ENCODE assay signal across 9 mouse cellular contexts in genomic region chr2:70278425-70279277, GRCm38 (mm10).
DNase-seq lines count a peak whose midpoint lies in the region; ATAC-seq and TF ChIP-seq lines count a peak whose summit lies in the region.
"Had no signal": no experiment of that assay in that cellular context is flagged by ENCODE, and none has a peak within 500 bp of the region (broad histone marks: within the 10 kb centered on the region; RNA-seq: fewer than 3 reads in every experiment).

No protein-coding gene starts in this region.

- no peaks in the 10 kb centered on the region for H3K27me3 ChIP-seq in testis, adult 2 months (ENCODE audit: control insufficient read depth, insufficient read depth, low read length)
- no peaks in the 10 kb centered on the region for H3K27me3 ChIP-seq in embryonic facial prominence, embryonic 11.5 days (ENCODE audit: control insufficient read depth, insufficient read depth, low read length)
- no peaks in the 10 kb centered on the region for H3K27me3 ChIP-seq in midbrain, embryonic 16.5 days (ENCODE audit: control insufficient read depth, insufficient read depth, low read depth, low read length)
- H3K27me3 ChIP-seq: stomach, embryonic 15.5 days had no signal

- H3K9me3 ChIP-seq in embryonic facial prominence, embryonic 11.5 days (replicated peaks; ENCODE audit: control insufficient read depth, low read length), result no peaks in the 10 kb centered on the region
- no peaks in the 10 kb centered on the region for H3K9me3 ChIP-seq in midbrain, embryonic 16.5 days (replicated peaks; ENCODE audit: control insufficient read depth, low read length, poor library complexity, severe bottlenecking)
- H3K9me3 ChIP-seq: stomach, embryonic 15.5 days had no signal

- no peak for TF ChIP-seq POLR2A in testis, adult 2 months (IDR thresholded peaks at IDR 0.05; ENCODE audit: control insufficient read depth, low read depth, low read length)

- DNase-seq in gastrocnemius, adult 2 months, result no peak
- DNase-seq in gastrocnemius, postnatal 4 days (ENCODE audit: low spot score in 2 of 2), result no peak
- no peak for DNase-seq in testis, postnatal 14 days (ENCODE audit: low spot score)
- peak; percentile 24 for DNase-seq in embryonic facial prominence, embryonic 11.5 days (ENCODE audit: low spot score)
- DNase-seq in gastrocnemius, adult 8-10 months (ENCODE audit: low spot score in 2 of 2), result no peak
- DNase-seq in urinary bladder, postnatal 4 days (ENCODE audit: low spot score in 2 of 2), result no peak

- no peak overlapping the region for H3K27ac ChIP-seq in gastrocnemius, adult 2 months
- no peak overlapping the region for H3K27ac ChIP-seq in testis, adult 2 months (ENCODE audit: control insufficient read depth, insufficient read depth, low read depth, low read length)
- H3K27ac ChIP-seq in embryonic facial prominence, embryonic 11.5 days (replicated peaks; ENCODE audit: low read depth, low read length), result no peak overlapping the region
- H3K27ac ChIP-seq in midbrain, embryonic 16.5 days (ENCODE audit: low read length), result no peak overlapping the region
- H3K27ac ChIP-seq: stomach, embryonic 15.5 days had no signal

- 42% methylated on average over 13 of the region's 13 CpGs for WGBS in embryonic facial prominence, embryonic 11.5 days
- WGBS in midbrain, embryonic 16.5 days, result 24% methylated on average over 13 of the region's 13 CpGs

- H3K4me3 ChIP-seq in gastrocnemius, adult 2 months, result no peak overlapping the region
- no peak overlapping the region for H3K4me3 ChIP-seq in testis, adult 2 months (ENCODE audit: control insufficient read depth, low read depth, low read length)
- no peak overlapping the region for H3K4me3 ChIP-seq in embryonic facial prominence, embryonic 11.5 days (ENCODE audit: low read depth, low read length)
- H3K4me3 ChIP-seq in midbrain, embryonic 16.5 days (ENCODE audit: low read depth, low read length), result no peak overlapping the region
- H3K4me3 ChIP-seq: stomach, embryonic 15.5 days had no signal

- H3K9ac ChIP-seq in embryonic facial prominence, embryonic 11.5 days (replicated peaks; ENCODE audit: low read length), result no peak overlapping the region
- no peak overlapping the region for H3K9ac ChIP-seq in midbrain, embryonic 16.5 days (ENCODE audit: low read depth, low read length)
- H3K9ac ChIP-seq: stomach, embryonic 15.5 days had no signal

- no peak for ATAC-seq in embryonic facial prominence, embryonic 11.5 days (replicated peaks; ENCODE audit: insufficient number of reproducible peaks, low FRiP score, low TSS enrichment, low read depth)
- ATAC-seq in midbrain, embryonic 16.5 days, result peak; percentile 48; the same call in 1 of the 2 replicates

- H3K4me2 ChIP-seq in embryonic facial prominence, embryonic 11.5 days (ENCODE audit: low read depth, low read length), result no peak overlapping the region
- H3K4me2 ChIP-seq in midbrain, embryonic 16.5 days (ENCODE audit: low read length), result no peak overlapping the region
- H3K4me2 ChIP-seq: stomach, embryonic 15.5 days had no signal

- intact Hi-C loops in gastrocnemius, adult 2 months (cut with DNase I), result no loop called here

- H3K4me1 ChIP-seq in testis, adult 2 months (ENCODE audit: control insufficient read depth, insufficient read depth, low read length), result no peaks in the 10 kb centered on the region
- H3K4me1 ChIP-seq in embryonic facial prominence, embryonic 11.5 days (ENCODE audit: control insufficient read depth, insufficient read depth, low read length), result no peaks in the 10 kb centered on the region
- peaks cover 2% of the 10 kb centered on the region; the same call in 1 of the 2 replicates for H3K4me1 ChIP-seq in midbrain, embryonic 16.5 days (ENCODE audit: control insufficient read depth, insufficient read depth, low read length)
- H3K4me1 ChIP-seq: stomach, embryonic 15.5 days had no signal

- peak; percentile 47 for TF ChIP-seq CTCF in gastrocnemius, adult 2 months (IDR thresholded peaks at IDR 0.05)
- TF ChIP-seq CTCF in testis, adult 2 months (IDR thresholded peaks at IDR 0.05; ENCODE audit: control insufficient read depth, insufficient read depth, insufficient replicate concordance, low read depth, low read length), result peak; percentile 39; the same call in 1 of the 2 replicates

- no peaks in the 10 kb centered on the region for H3K36me3 ChIP-seq in testis, adult 2 months (ENCODE audit: control insufficient read depth, insufficient read depth, low read length)
- H3K36me3 ChIP-seq in embryonic facial prominence, embryonic 11.5 days (replicated peaks; ENCODE audit: control insufficient read depth, insufficient read depth, low read depth, low read length), result no peaks in the 10 kb centered on the region
- H3K36me3 ChIP-seq in midbrain, embryonic 16.5 days (ENCODE audit: control insufficient read depth, insufficient read depth, low read length), result no peaks in the 10 kb centered on the region
- H3K36me3 ChIP-seq: stomach, embryonic 15.5 days had no signal
